Comparison of ENCODE assay signal across 8 mouse cellular contexts in genomic region chr11:117177303-117177979, GRCm38 (mm10). TPM values are rescaled to one million over a fixed set of nuclear protein-coding genes. Genes with fewer than 3 reads are reported as not detected.
DNase-seq lines count a peak whose midpoint lies in the region; ATAC-seq and TF ChIP-seq lines count a peak whose summit lies in the region.

No protein-coding gene starts in this region.

- no peak overlapping the region for H3K27ac ChIP-seq in bone marrow macrophage, adult 2 months (ENCODE audit: insufficient read depth, low read depth, low read length)
- H3K27ac ChIP-seq in heart, embryonic 16.5 days (ENCODE audit: low read length) = no peak overlapping the region
- no peak overlapping the region for H3K27ac ChIP-seq in liver, embryonic 14.5 days
- H3K27ac ChIP-seq in neural tube, embryonic 11.5 days (ENCODE audit: low read depth, low read length) = no peak overlapping the region
- no peak overlapping the region for H3K27ac ChIP-seq in stomach, embryonic 16.5 days (ENCODE audit: low read length)

- peaks cover 4% of the 10 kb centered on the region; the same call in 1 of the 2 replicates for H3K27me3 ChIP-seq in heart, embryonic 16.5 days (ENCODE audit: control insufficient read depth, insufficient read depth, low read length)
- H3K27me3 ChIP-seq in liver, embryonic 14.5 days (ENCODE audit: control insufficient read depth, insufficient read depth, low read length) = no peaks in the 10 kb centered on the region
- no peaks in the 10 kb centered on the region for H3K27me3 ChIP-seq in neural tube, embryonic 11.5 days (ENCODE audit: control insufficient read depth, insufficient read depth, low read length)
- H3K27me3 ChIP-seq in stomach, embryonic 16.5 days (ENCODE audit: control insufficient read depth, insufficient read depth, low read length) = no peaks in the 10 kb centered on the region

- WGBS in heart, embryonic 16.5 days = 43% methylated on average over 8 of the region's 11 CpGs
- WGBS in liver, embryonic 14.5 days (ENCODE audit: insufficient replicate concordance) = 51% methylated on average over 8 of the region's 11 CpGs
- WGBS in neural tube, embryonic 11.5 days = 60% methylated on average over 8 of the region's 11 CpGs
- 57% methylated on average over 8 of the region's 11 CpGs for WGBS in stomach, embryonic 16.5 days

- H3K4me1 ChIP-seq in bone marrow macrophage, adult 2 months (ENCODE audit: control insufficient read depth, insufficient read depth, low read length) = no peaks in the 10 kb centered on the region; the same call in none of the 2 replicates
- peaks cover 4% of the 10 kb centered on the region for H3K4me1 ChIP-seq in heart, embryonic 16.5 days (ENCODE audit: control insufficient read depth, insufficient read depth, low read length)
- no peaks in the 10 kb centered on the region for H3K4me1 ChIP-seq in liver, embryonic 14.5 days (replicated peaks; ENCODE audit: control insufficient read depth in 2 of 2, insufficient read depth in 2 of 2, low read length in 1 of 2)
- H3K4me1 ChIP-seq in neural tube, embryonic 11.5 days (ENCODE audit: control insufficient read depth, insufficient read depth, low read length) = no peaks in the 10 kb centered on the region; the same call in 1 of the 2 replicates
- H3K4me1 ChIP-seq in stomach, embryonic 16.5 days (ENCODE audit: control insufficient read depth, insufficient read depth, low read length) = peaks cover 11% of the 10 kb centered on the region; the same call in 1 of the 2 replicates

- no peaks in the 10 kb centered on the region for H3K36me3 ChIP-seq in heart, embryonic 16.5 days (ENCODE audit: control insufficient read depth, insufficient read depth)
- no peaks in the 10 kb centered on the region for H3K36me3 ChIP-seq in liver, embryonic 14.5 days (replicated peaks; ENCODE audit: control insufficient read depth, insufficient read depth, low read depth)
- H3K36me3 ChIP-seq in neural tube, embryonic 11.5 days (ENCODE audit: control insufficient read depth, insufficient read depth, low read length) = no peaks in the 10 kb centered on the region
- no peaks in the 10 kb centered on the region for H3K36me3 ChIP-seq in stomach, embryonic 16.5 days (ENCODE audit: control insufficient read depth, insufficient read depth, low read length)

- peak; percentile 81 for DNase-seq in A20 (ENCODE audit: low read depth, low spot score)
- peak; percentile 56 for DNase-seq in fibroblast of lung, adult 2 months (ENCODE audit: low read depth)
- DNase-seq in kidney, postnatal 25 days = peak; percentile 93 to 97
- DNase-seq in liver, embryonic 14.5 days (ENCODE audit: low read depth in 3 of 3, low spot score in 3 of 3) = peak; percentile 46 to 58 (median 55)
- DNase-seq in neural tube, embryonic 11.5 days (ENCODE audit: low spot score) = peak; percentile 87

- H3K4me2 ChIP-seq in heart, embryonic 16.5 days (ENCODE audit: low read depth, low read length) = no peak overlapping the region
- no peak overlapping the region for H3K4me2 ChIP-seq in liver, embryonic 14.5 days (ENCODE audit: low read depth)
- H3K4me2 ChIP-seq in neural tube, embryonic 11.5 days (ENCODE audit: low read depth) = no peak overlapping the region
- H3K4me2 ChIP-seq in stomach, embryonic 16.5 days (ENCODE audit: low read depth, low read length) = no peak overlapping the region

- TF ChIP-seq POLR2A in bone marrow macrophage, adult 2 months (IDR thresholded peaks at IDR 0.05; ENCODE audit: borderline replicate concordance, low read depth, low read length) = no peak

- peak; percentile 71 for ATAC-seq in heart, embryonic 16.5 days (replicated peaks; ENCODE audit: extremely low read depth, insufficient read depth, low FRiP score)
- peak; percentile 63; the same call in 1 of the 2 replicates for ATAC-seq in liver, embryonic 14.5 days (ENCODE audit: insufficient read depth)
- 0 out of 2 replicates have a peak, but pooled peaks have one; percentile 61 for ATAC-seq in neural tube, embryonic 11.5 days (ENCODE audit: insufficient read depth, low FRiP score, low TSS enrichment)
- peak; percentile 80 for ATAC-seq in stomach, embryonic 16.5 days (ENCODE audit: insufficient read depth, low FRiP score)

- TF ChIP-seq CTCF in bone marrow macrophage, adult 2 months (IDR thresholded peaks at IDR 0.05; ENCODE audit: low read depth, low read length) = peak; percentile 31
- TF ChIP-seq CTCF in liver, embryonic 14.5 days (IDR thresholded peaks at IDR 0.05; ENCODE audit: low read depth) = peak; percentile 84

- no peak overlapping the region for H3K4me3 ChIP-seq in bone marrow macrophage, adult 2 months (ENCODE audit: insufficient read depth, low read length)
- no peak overlapping the region for H3K4me3 ChIP-seq in heart, embryonic 16.5 days (ENCODE audit: low read length)
- no peak overlapping the region for H3K4me3 ChIP-seq in liver, embryonic 14.5 days (ENCODE audit: insufficient read depth in 1 of 2, low read depth in 2 of 2, low read length in 2 of 2)
- no peak overlapping the region for H3K4me3 ChIP-seq in neural tube, embryonic 11.5 days (ENCODE audit: low read depth, low read length)
- no peak overlapping the region for H3K4me3 ChIP-seq in stomach, embryonic 16.5 days (replicated peaks; ENCODE audit: low read length)

- peaks cover 15% of the 10 kb centered on the region for H3K9me3 ChIP-seq in heart, embryonic 16.5 days (replicated peaks; ENCODE audit: control insufficient read depth, low read length)
- H3K9me3 ChIP-seq in liver, embryonic 14.5 days (ENCODE audit: control insufficient read depth, low read length) = no peaks in the 10 kb centered on the region
- H3K9me3 ChIP-seq in neural tube, embryonic 11.5 days (ENCODE audit: control insufficient read depth, low read length) = 0 out of 2 replicates have a peak, but pooled peaks cover 2% of the 10 kb centered on the region
- 0 out of 2 replicates have a peak, but pooled peaks cover 8% of the 10 kb centered on the region for H3K9me3 ChIP-seq in stomach, embryonic 16.5 days (replicated peaks; ENCODE audit: control insufficient read depth, low read length)

- no peak for TF ChIP-seq EP300 in liver, embryonic 14.5 days (IDR thresholded peaks at IDR 0.05; ENCODE audit: low read depth)

- H3K9ac ChIP-seq in heart, embryonic 16.5 days (ENCODE audit: low read length) = no peak overlapping the region
- no peak overlapping the region for H3K9ac ChIP-seq in liver, embryonic 14.5 days (replicated peaks)
- H3K9ac ChIP-seq in neural tube, embryonic 11.5 days (ENCODE audit: low read length) = no peak overlapping the region
- H3K9ac ChIP-seq in stomach, embryonic 16.5 days (ENCODE audit: low read length) = no peak overlapping the region

RNA-seq across cellular contexts. Expression of gene Sept9, which starts 22.0 kb away (rescaled TPM):
- polyA plus RNA-seq in bone marrow macrophage, adult 2 months (2012; ENCODE audit: insufficient read depth, insufficient read length, missing spikeins) = 90.9 and 123 TPM in 2 replicates
- 64.3 and 71.0 TPM in 2 replicates for polyA plus RNA-seq in heart, embryonic 16.5 days (2015; fragmentation: Nextera tagmentation; extraction: Ambion mirVana)
- polyA plus RNA-seq in liver, embryonic 14.5 days (2012; rRNA removed) = 11.8 and 14.9 TPM in 2 replicates
- polyA plus RNA-seq in liver, embryonic 14.5 days (2014; fragmentation: Nextera tagmentation; extraction: Ambion mirVana) = 25.5 and 30.6 TPM in 2 replicates
- polyA plus RNA-seq in neural tube, embryonic 11.5 days (2014; fragmentation: Nextera tagmentation; extraction: Ambion mirVana) = 173 and 183 TPM in 2 replicates
- 101 and 105 TPM in 2 replicates for polyA plus RNA-seq in stomach, embryonic 16.5 days (2015; fragmentation: Nextera tagmentation; extraction: Ambion mirVana)
